Mouse (Mus musculus): ENCODE measurements around the gene Aifm2. TPM values are rescaled to one million over a fixed set of nuclear protein-coding genes. Genes with fewer than 3 reads are reported as not detected.
A peak's percentile ranks its signal among the peaks of the same experiment; 100 is the strongest.

Aifm2 gene
- 6.3 and 7.5 TPM in 2 replicates for polyA plus RNA-seq (2016; fragmentation: Nextera tagmentation; extraction: Ambion mirVana)

GRCm38 (mm10) chr10:61714771-61715461, at the start of gene Aifm2:
Aifm2 (plus strand) TSS chr10:61715263.
- peaks cover 27% of the 10 kb centered on the region for H3K27me3 ChIP-seq

GRCm38 (mm10) chr10:61665651-61666050, 49.4 kb upstream of the Aifm2 start:
- Histone ChIP-seq H3K36me3 (peaks cover 87% of the 10 kb centered on the region), H3K4me2 (replicated peaks) (no peak overlapping the region), H3K27me3 (no peaks in the 10 kb centered on the region), H3K9ac (no peak overlapping the region), H3K4me1 (no peaks in the 10 kb centered on the region), H3K27ac (no peak overlapping the region), H3K9me3 (replicated peaks) (no peaks in the 10 kb centered on the region), H3K4me3 (no peak overlapping the region)
- 92% methylated on average over 3 of the region's 3 CpGs for WGBS
- ATAC-seq (ENCODE audit: low FRiP score), result no peak

More at GRCm38 (mm10) chr10:61714771-61715461, at the start of gene Aifm2:
- H3K4me2 ChIP-seq (replicated peaks), result peak within 1 kb of the TSS; percentile 80
- no peaks in the 10 kb centered on the region for H3K9me3 ChIP-seq (replicated peaks)
- H3K4me3 ChIP-seq, result peak within 1 kb of the TSS; percentile 40
- H3K9ac ChIP-seq, result peak within 1 kb of the TSS; percentile 39
- no peak within 1 kb of the TSS for H3K27ac ChIP-seq
- H3K36me3 ChIP-seq, result no peaks in the 10 kb centered on the region
- WGBS, result 15% methylated on average over 32 of the region's 36 CpGs
- H3K4me1 ChIP-seq, result peaks cover 11% of the 10 kb centered on the region
- ATAC-seq (ENCODE audit: low FRiP score), result peak; percentile 72

DNA sequence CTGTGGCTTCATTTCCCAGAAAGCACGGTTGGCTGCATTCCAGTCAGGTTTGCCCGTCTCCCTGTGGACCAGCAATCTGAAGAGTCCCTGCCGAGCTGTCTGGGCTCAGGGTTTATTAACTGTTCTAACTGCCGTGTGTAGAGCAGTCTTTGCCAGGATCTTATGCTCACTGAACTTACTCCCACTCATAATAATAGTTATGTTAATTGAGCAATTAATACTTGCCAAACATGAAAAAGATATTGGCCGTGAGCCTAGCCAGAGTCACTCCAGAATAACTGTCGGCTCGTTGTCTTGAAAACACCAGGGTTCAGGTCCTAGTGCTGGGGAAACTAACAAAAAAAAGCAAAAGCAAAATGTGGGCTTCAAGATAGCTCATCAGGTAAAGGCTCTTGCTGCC, 45.8 kb upstream of the Aifm2 start:
- peak; percentile 50; the same call in 1 of the 2 replicates for ATAC-seq (ENCODE audit: low FRiP score)
- Histone ChIP-seq H3K9ac (no peak overlapping the region), H3K4me3 (no peak overlapping the region), H3K4me2 (replicated peaks) (no peak overlapping the region), H3K36me3 (peaks cover 82% of the 10 kb centered on the region), H3K27me3 (no peaks in the 10 kb centered on the region), H3K9me3 (replicated peaks) (no peaks in the 10 kb centered on the region), H3K27ac (no peak overlapping the region), H3K4me1 (no peaks in the 10 kb centered on the region)
- WGBS, result 67% methylated on average over 7 of the region's 7 CpGs

- Histone ChIP-seq H3K9me3 (replicated peaks) (no peaks in the 10 kb centered on the region), H3K27me3 (no peaks in the 10 kb centered on the region), H3K4me1 (no peaks in the 10 kb centered on the region), H3K4me3 (no peak overlapping the region), H3K27ac (no peak overlapping the region), H3K36me3 (peaks cover 82% of the 10 kb centered on the region), H3K4me2 (replicated peaks) (no peak overlapping the region), H3K9ac (no peak overlapping the region)
- ATAC-seq (ENCODE audit: low FRiP score), result no peak
Observed at GRCm38 (mm10) chr10:61669896-61670295, 45.2 kb upstream of the Aifm2 start.

- Histone ChIP-seq H3K36me3 (peaks cover 80% of the 10 kb centered on the region), H3K9me3 (replicated peaks) (no peaks in the 10 kb centered on the region)
- 98% methylated on average over 3 of the region's 3 CpGs for WGBS
Observed at GRCm38 (mm10) chr10:61670758-61671157, 44.3 kb upstream of the Aifm2 start.

GRCm38 (mm10) chr10:61675935-61676334, 39.1 kb upstream of the Aifm2 start:
- no peak overlapping the region for H3K4me3 ChIP-seq
- H3K27me3 ChIP-seq, result no peaks in the 10 kb centered on the region
- H3K4me2 ChIP-seq (replicated peaks), result no peak overlapping the region
- no peak overlapping the region for H3K9ac ChIP-seq
- no peaks in the 10 kb centered on the region for H3K9me3 ChIP-seq (replicated peaks)
- H3K27ac ChIP-seq, result no peak overlapping the region
- peaks cover 9% of the 10 kb centered on the region for H3K4me1 ChIP-seq
- H3K36me3 ChIP-seq, result peaks cover 35% of the 10 kb centered on the region
- WGBS, result 74% methylated on average over 3 of the region's 3 CpGs
- ATAC-seq (ENCODE audit: low FRiP score), result no peak

More at GRCm38 (mm10) chr10:61670758-61671157, 44.3 kb upstream of the Aifm2 start:
- Histone ChIP-seq H3K4me2 (replicated peaks) (no peak overlapping the region), H3K4me1 (no peaks in the 10 kb centered on the region), H3K27me3 (no peaks in the 10 kb centered on the region), H3K27ac (no peak overlapping the region), H3K4me3 (no peak overlapping the region), H3K9ac (no peak overlapping the region)
- no peak for ATAC-seq (ENCODE audit: low FRiP score)

DNA sequence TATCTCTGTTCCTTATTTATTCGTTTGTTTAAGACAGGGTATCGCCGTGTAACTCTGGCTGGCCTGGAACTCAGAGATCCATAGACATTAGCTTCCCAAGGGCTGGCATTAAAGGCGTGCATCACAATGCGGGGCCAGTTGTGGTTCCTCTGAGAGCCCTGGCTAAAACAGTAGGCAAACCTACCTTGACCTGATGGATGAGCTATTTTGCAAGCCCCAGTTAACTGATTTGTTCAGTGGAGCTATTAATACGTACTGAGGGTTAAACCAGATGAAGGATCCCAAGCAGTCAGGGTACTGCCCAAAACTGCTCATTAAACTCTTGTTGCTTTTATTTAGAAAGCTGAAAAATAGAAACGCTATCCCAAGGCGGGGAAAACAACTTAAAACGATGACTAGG, 35.5 kb upstream of the Aifm2 start:
- peak overlapping the region; percentile 99 for H3K9ac ChIP-seq
- no peaks in the 10 kb centered on the region for H3K27me3 ChIP-seq
- peak overlapping the region; percentile 98 for H3K4me3 ChIP-seq
- H3K9me3 ChIP-seq (replicated peaks), result no peaks in the 10 kb centered on the region
- peaks cover 16% of the 10 kb centered on the region for H3K4me1 ChIP-seq
- WGBS, result 41% methylated on average over 9 of the region's 9 CpGs
- peak overlapping the region; percentile 64 for H3K27ac ChIP-seq
- peaks cover 10% of the 10 kb centered on the region for H3K36me3 ChIP-seq
- peak overlapping the region; percentile 93 for H3K4me2 ChIP-seq (replicated peaks)
- ATAC-seq (ENCODE audit: low FRiP score), result peak; percentile 30

- Histone ChIP-seq H3K4me3 (peak within 1 kb of the TSS; percentile 98), H3K27ac (peak within 1 kb of the TSS; percentile 83), H3K9me3 (replicated peaks) (no peaks in the 10 kb centered on the region), H3K36me3 (peaks cover 9% of the 10 kb centered on the region), H3K4me1 (peaks cover 16% of the 10 kb centered on the region), H3K4me2 (replicated peaks) (peak within 1 kb of the TSS; percentile 93), H3K27me3 (no peaks in the 10 kb centered on the region), H3K9ac (peak within 1 kb of the TSS; percentile 99)
- peak; percentile 100 for ATAC-seq (ENCODE audit: low FRiP score)
- under 1% methylated on average over 65 of the region's 84 CpGs for WGBS
Observed at GRCm38 (mm10) chr10:61680015-61680913, 34.8 kb upstream of the Aifm2 start, which contains the start of gene Sar1a. Sar1a (plus strand) TSS chr10:61680299.

DNA sequence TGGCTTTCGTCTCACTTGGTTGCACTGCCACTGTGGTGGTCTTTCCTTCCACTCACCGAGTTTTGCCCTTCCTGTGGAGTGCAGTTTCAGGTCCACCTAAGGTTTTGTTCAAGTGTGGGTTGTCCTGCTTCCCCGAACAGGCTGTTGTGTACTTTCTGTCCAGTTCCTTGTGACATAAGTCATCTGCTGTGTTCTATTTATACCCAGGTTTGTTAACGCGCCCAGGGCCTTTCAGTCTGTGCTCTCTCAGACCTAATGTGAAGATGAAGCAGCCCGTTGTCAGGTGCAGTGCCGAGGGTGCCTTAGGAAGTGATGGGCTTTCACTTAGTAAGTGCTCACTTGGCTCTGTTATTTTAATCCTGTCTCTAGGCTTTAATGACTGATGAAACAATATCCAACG, 25.7 kb upstream of the Aifm2 start:
- Histone ChIP-seq H3K4me2 (replicated peaks) (no peak overlapping the region), H3K27me3 (no peaks in the 10 kb centered on the region), H3K36me3 (peaks cover 82% of the 10 kb centered on the region), H3K9ac (no peak overlapping the region), H3K4me3 (no peak overlapping the region), H3K4me1 (no peaks in the 10 kb centered on the region), H3K27ac (no peak overlapping the region), H3K9me3 (replicated peaks) (no peaks in the 10 kb centered on the region)
- 92% methylated on average over 8 of the region's 8 CpGs for WGBS
- ATAC-seq (ENCODE audit: low FRiP score), result no peak

DNA sequence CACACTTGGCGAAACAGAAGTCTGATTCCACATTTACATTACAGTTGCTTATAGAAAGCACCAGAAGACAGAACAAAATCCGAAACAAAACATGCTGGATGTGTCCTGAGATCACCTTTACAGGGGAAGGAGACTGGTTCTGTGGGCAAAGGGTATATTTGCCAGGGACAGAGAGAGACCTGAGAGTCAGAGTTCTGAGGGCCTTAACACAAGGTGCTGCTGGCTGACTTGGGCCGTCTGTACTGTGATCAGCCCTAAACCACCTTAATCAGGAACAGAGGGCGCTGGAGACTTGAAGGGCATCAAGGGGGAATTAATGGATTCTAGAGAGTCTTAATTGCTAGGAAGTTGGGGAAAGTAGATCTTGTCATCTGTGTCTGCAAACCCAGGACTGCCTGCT, 21.5 kb upstream of the Aifm2 start:
- 79% methylated on average over 4 of the region's 4 CpGs for WGBS
- Histone ChIP-seq H3K9me3 (replicated peaks) (no peaks in the 10 kb centered on the region), H3K27ac (no peak overlapping the region), H3K36me3 (peaks cover 53% of the 10 kb centered on the region), H3K9ac (no peak overlapping the region), H3K4me2 (replicated peaks) (no peak overlapping the region), H3K27me3 (0 out of 2 replicates have a peak, but pooled peaks cover 4% of the 10 kb centered on the region), H3K4me1 (peaks cover 20% of the 10 kb centered on the region), H3K4me3 (no peak overlapping the region)
- ATAC-seq (ENCODE audit: low FRiP score), result no peak

DNA sequence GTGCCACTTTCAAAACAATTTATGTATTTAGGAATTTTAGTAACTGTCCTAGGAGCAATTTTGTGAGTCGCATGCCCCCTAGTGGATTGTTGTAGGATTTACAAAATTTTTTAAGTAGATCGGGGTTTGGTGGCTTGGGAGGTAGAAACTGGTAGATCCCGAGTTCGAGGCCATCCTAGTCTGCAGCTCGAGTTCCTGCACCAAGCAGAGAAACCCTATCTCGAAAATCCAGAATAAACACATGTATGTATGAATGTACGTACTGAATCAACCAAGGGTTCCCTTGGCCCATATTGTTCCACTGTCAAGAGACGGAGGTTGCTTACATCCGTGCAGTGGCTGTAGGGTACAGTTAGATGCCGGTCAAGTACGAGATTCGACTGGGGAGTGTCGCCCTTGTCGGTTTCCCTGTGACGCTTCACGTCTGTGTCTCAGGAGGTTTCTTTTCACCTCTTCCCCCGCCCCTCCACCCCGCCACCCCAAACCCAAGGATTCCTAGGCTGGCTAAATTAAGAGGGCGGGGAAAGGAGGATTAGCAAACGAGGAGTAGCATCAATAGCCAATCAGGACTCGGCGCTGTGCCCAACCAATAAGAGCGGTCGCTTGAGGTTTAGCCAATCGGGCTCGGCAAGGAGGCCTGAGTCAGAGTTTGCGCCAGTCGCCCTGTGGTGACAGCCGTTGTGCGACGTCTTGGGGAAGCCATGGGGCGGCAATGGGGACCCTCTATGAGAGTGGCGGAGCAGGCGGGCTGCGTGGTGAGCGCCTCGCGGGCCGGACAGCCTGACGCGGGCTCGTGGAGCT, 20.0 kb upstream of the Aifm2 start, which contains the start of gene Tysnd1:
Gene Tysnd1 (plus strand): TSS at position 645 of the 801 bp plus-strand sequence.
- no peaks in the 10 kb centered on the region for H3K9me3 ChIP-seq (replicated peaks)
- peaks cover 20% of the 10 kb centered on the region for H3K4me1 ChIP-seq
- H3K27me3 ChIP-seq, result 0 out of 2 replicates have a peak, but pooled peaks cover 4% of the 10 kb centered on the region
- peak within 1 kb of the TSS; percentile 48 for H3K27ac ChIP-seq
- H3K4me2 ChIP-seq (replicated peaks), result peak within 1 kb of the TSS; percentile 100
- WGBS, result 1% methylated on average over 42 of the region's 42 CpGs
- H3K36me3 ChIP-seq, result peaks cover 46% of the 10 kb centered on the region
- peak within 1 kb of the TSS; percentile 96 for H3K4me3 ChIP-seq
- peak; percentile 97 for ATAC-seq (ENCODE audit: low FRiP score)
- peak within 1 kb of the TSS; percentile 82 for H3K9ac ChIP-seq
